Mouse (Mus musculus): Measurements from ENCODE around the gene Lmo7. TPM values are rescaled to one million over a fixed set of nuclear protein-coding genes. Genes with fewer than 3 reads are reported as not detected.

The Lmo7 gene
- 0.98 and 1.8 TPM in 2 replicates for polyA plus RNA-seq (2015; fragmentation: Nextera tagmentation; extraction: Ambion mirVana)

- H3K4me3 ChIP-seq: peak within 1 kb of the TSS; percentile 61
- peaks cover 21% of the 10 kb centered on the region for H3K4me1 ChIP-seq (replicated peaks)
- H3K36me3 ChIP-seq: no peaks in the 10 kb centered on the region
- H3K9me3 ChIP-seq: no peaks in the 10 kb centered on the region
- ATAC-seq (ENCODE audit: low read depth): peak; percentile 75
- peak within 1 kb of the TSS; percentile 70 for H3K9ac ChIP-seq
- no peak within 1 kb of the TSS for H3K27ac ChIP-seq (replicated peaks)
- peaks cover 49% of the 10 kb centered on the region for H3K27me3 ChIP-seq
- under 1% methylated on average over 51 of the region's 51 CpGs for WGBS
- H3K4me2 ChIP-seq: peak within 1 kb of the TSS; percentile 99
Measured at GRCm38 (mm10) chr14:101729237-101729971, at the start of gene Lmo7, which contains the start of gene Gm9922. Lmo7 (plus strand) TSS chr14:101729957. Gm9922 (minus strand) TSS chr14:101729814.

- no peak overlapping the region for H3K4me3 ChIP-seq
- H3K36me3 ChIP-seq: peaks cover 24% of the 10 kb centered on the region
- no peak overlapping the region for H3K27ac ChIP-seq (replicated peaks)
- H3K27me3 ChIP-seq: no peaks in the 10 kb centered on the region
- H3K4me2 ChIP-seq: no peak overlapping the region
- no peak for ATAC-seq (ENCODE audit: low read depth)
- WGBS: 92% methylated on average over 6 of the region's 6 CpGs
- no peaks in the 10 kb centered on the region for H3K4me1 ChIP-seq (replicated peaks)
- no peak overlapping the region for H3K9ac ChIP-seq
- H3K9me3 ChIP-seq: no peaks in the 10 kb centered on the region
Measured at GRCm38 (mm10) chr14:101687696-101688095, 42.1 kb upstream of the Lmo7 start.

- no peaks in the 10 kb centered on the region for H3K4me1 ChIP-seq (replicated peaks)
- no peak overlapping the region for H3K4me2 ChIP-seq
- 77% methylated on average over 2 of the region's 2 CpGs for WGBS
- H3K36me3 ChIP-seq: peaks cover 27% of the 10 kb centered on the region
- ATAC-seq (ENCODE audit: low read depth): no peak
- H3K27me3 ChIP-seq: no peaks in the 10 kb centered on the region
- no peak overlapping the region for H3K27ac ChIP-seq (replicated peaks)
- H3K9me3 ChIP-seq: no peaks in the 10 kb centered on the region
- H3K4me3 ChIP-seq: no peak overlapping the region
- H3K9ac ChIP-seq: no peak overlapping the region
Measured at GRCm38 (mm10) chr14:101688406-101688805, 41.4 kb upstream of the Lmo7 start.

GRCm38 (mm10) chr14:101704479-101704878 lies 25.3 kb upstream of the Lmo7 start:
- Histone ChIP-seq H3K27me3 (no peaks in the 10 kb centered on the region), H3K27ac (replicated peaks) (no peak overlapping the region), H3K9ac (no peak overlapping the region), H3K36me3 (no peaks in the 10 kb centered on the region), H3K4me1 (replicated peaks) (no peaks in the 10 kb centered on the region), H3K4me2 (no peak overlapping the region), H3K4me3 (no peak overlapping the region), H3K9me3 (no peaks in the 10 kb centered on the region)
- WGBS: 87% methylated on average over 4 of the region's 4 CpGs
- no peak for ATAC-seq (ENCODE audit: low read depth)

GRCm38 (mm10) chr14:101707088-101707487 lies 22.7 kb upstream of the Lmo7 start:
- Histone ChIP-seq H3K4me1 (replicated peaks) (no peaks in the 10 kb centered on the region), H3K9me3 (no peaks in the 10 kb centered on the region), H3K9ac (no peak overlapping the region), H3K4me3 (no peak overlapping the region), H3K27ac (replicated peaks) (no peak overlapping the region), H3K36me3 (no peaks in the 10 kb centered on the region), H3K27me3 (no peaks in the 10 kb centered on the region), H3K4me2 (no peak overlapping the region)
- WGBS: 90% methylated on average over 5 of the region's 5 CpGs
- no peak for ATAC-seq (ENCODE audit: low read depth)

- Histone ChIP-seq H3K36me3 (no peaks in the 10 kb centered on the region), H3K4me1 (replicated peaks) (no peaks in the 10 kb centered on the region), H3K9me3 (no peaks in the 10 kb centered on the region), H3K9ac (no peak overlapping the region), H3K27ac (replicated peaks) (no peak overlapping the region), H3K4me2 (no peak overlapping the region), H3K4me3 (no peak overlapping the region), H3K27me3 (no peaks in the 10 kb centered on the region)
- no peak for ATAC-seq (ENCODE audit: low read depth)
- 66% methylated on average over 2 of the region's 2 CpGs for WGBS
Measured at GRCm38 (mm10) chr14:101714414-101714813, 15.3 kb upstream of the Lmo7 start.

GRCm38 (mm10) chr14:101729972-101730692 lies 375 bp downstream of the Lmo7 start:
- under 1% methylated on average over 28 of the region's 28 CpGs for WGBS
- peaks cover 49% of the 10 kb centered on the region for H3K27me3 ChIP-seq

GRCm38 (mm10) chr14:101733542-101734303 lies 4.0 kb downstream of the Lmo7 start:
- Histone ChIP-seq H3K4me2 (no peak overlapping the region), H3K27me3 (peaks cover 36% of the 10 kb centered on the region), H3K36me3 (no peaks in the 10 kb centered on the region), H3K27ac (replicated peaks) (no peak overlapping the region), H3K9me3 (no peaks in the 10 kb centered on the region), H3K9ac (no peak overlapping the region), H3K4me1 (replicated peaks) (peaks cover 21% of the 10 kb centered on the region), H3K4me3 (no peak overlapping the region)
- peak; percentile 36; the same call in 1 of the 2 replicates for ATAC-seq (ENCODE audit: low read depth)
- WGBS: 30% methylated on average over 10 of the region's 10 CpGs

More at GRCm38 (mm10) chr14:101729972-101730692, 375 bp downstream of the Lmo7 start:
- Histone ChIP-seq H3K4me2 (peak overlapping the region; percentile 99), H3K9me3 (no peaks in the 10 kb centered on the region), H3K4me1 (replicated peaks) (peaks cover 21% of the 10 kb centered on the region), H3K4me3 (peak overlapping the region; percentile 61), H3K36me3 (no peaks in the 10 kb centered on the region), H3K27ac (replicated peaks) (no peak overlapping the region), H3K9ac (peak overlapping the region; percentile 70)
- ATAC-seq (ENCODE audit: low read depth): peak; percentile 38

GRCm38 (mm10) chr14:101737501-101737900 lies 7.7 kb downstream of the Lmo7 start:
- no peak for ATAC-seq (ENCODE audit: low read depth)
- WGBS: 95% methylated on average over 4 of the region's 4 CpGs

GRCm38 (mm10) chr14:101746635-101747034 lies 16.9 kb downstream of the Lmo7 start:
- 89% methylated on average over 3 of the region's 3 CpGs for WGBS

More at GRCm38 (mm10) chr14:101737501-101737900, 7.7 kb downstream of the Lmo7 start:
- H3K9ac ChIP-seq: no peak overlapping the region
- no peak overlapping the region for H3K27ac ChIP-seq (replicated peaks)
- H3K4me2 ChIP-seq: no peak overlapping the region
- no peaks in the 10 kb centered on the region for H3K36me3 ChIP-seq
- peaks cover 4% of the 10 kb centered on the region; the same call in 1 of the 2 replicates for H3K4me1 ChIP-seq (replicated peaks)
- H3K27me3 ChIP-seq: no peaks in the 10 kb centered on the region
- H3K9me3 ChIP-seq: no peaks in the 10 kb centered on the region
- H3K4me3 ChIP-seq: no peak overlapping the region

GRCm38 (mm10) chr14:101747811-101748210 lies 18.1 kb downstream of the Lmo7 start:
- ATAC-seq (ENCODE audit: low read depth): no peak
- Histone ChIP-seq H3K4me3 (no peak overlapping the region), H3K4me2 (no peak overlapping the region), H3K9ac (no peak overlapping the region), H3K9me3 (no peaks in the 10 kb centered on the region), H3K27me3 (no peaks in the 10 kb centered on the region), H3K4me1 (replicated peaks) (no peaks in the 10 kb centered on the region), H3K27ac (replicated peaks) (no peak overlapping the region), H3K36me3 (no peaks in the 10 kb centered on the region)
- WGBS: 94% methylated on average over 11 of the region's 11 CpGs

More at GRCm38 (mm10) chr14:101746635-101747034, 16.9 kb downstream of the Lmo7 start:
- no peaks in the 10 kb centered on the region for H3K9me3 ChIP-seq
- H3K27me3 ChIP-seq: no peaks in the 10 kb centered on the region
- H3K9ac ChIP-seq: no peak overlapping the region
- no peak overlapping the region for H3K4me3 ChIP-seq
- H3K27ac ChIP-seq (replicated peaks): no peak overlapping the region
- no peaks in the 10 kb centered on the region for H3K36me3 ChIP-seq
- H3K4me2 ChIP-seq: no peak overlapping the region
- H3K4me1 ChIP-seq (replicated peaks): no peaks in the 10 kb centered on the region
- no peak for ATAC-seq (ENCODE audit: low read depth)

GRCm38 (mm10) chr14:101748436-101748835 lies 18.7 kb downstream of the Lmo7 start:
- H3K4me1 ChIP-seq (replicated peaks): no peaks in the 10 kb centered on the region
- no peak for ATAC-seq (ENCODE audit: low read depth)

More at GRCm38 (mm10) chr14:101748436-101748835, 18.7 kb downstream of the Lmo7 start:
- H3K27me3 ChIP-seq: no peaks in the 10 kb centered on the region
- H3K9me3 ChIP-seq: no peaks in the 10 kb centered on the region
- H3K9ac ChIP-seq: no peak overlapping the region
- 90% methylated on average over 7 of the region's 7 CpGs for WGBS
- no peaks in the 10 kb centered on the region for H3K36me3 ChIP-seq
- H3K27ac ChIP-seq (replicated peaks): no peak overlapping the region
- no peak overlapping the region for H3K4me2 ChIP-seq
- no peak overlapping the region for H3K4me3 ChIP-seq

Data from neural tube, embryonic 13.5 days (tissue).